Comparison of ENCODE assay signal across 22 mouse cellular contexts in genomic region chr2:52296779-52297178, GRCm38 (mm10).
"Had no signal": no experiment of that assay in that cellular context is flagged by ENCODE, and none has a peak within 500 bp of the region (broad histone marks: within the 10 kb centered on the region; RNA-seq: fewer than 3 reads in every experiment).

No protein-coding gene starts in this region.

- H3K27me3 ChIP-seq: liver, embryonic 12.5 days; lung, embryonic 15.5 days; midbrain, embryonic 12.5 days; neural tube, embryonic 13.5 days; neural tube, embryonic 15.5 days; stomach, embryonic 15.5 days had no signal

- H3K4me3 ChIP-seq: liver, embryonic 12.5 days; lung, embryonic 15.5 days; midbrain, embryonic 10.5 days; midbrain, embryonic 12.5 days; neural tube, embryonic 13.5 days; neural tube, embryonic 15.5 days; stomach, embryonic 15.5 days had no signal

- H3K9me3 ChIP-seq: liver, embryonic 12.5 days; lung, embryonic 15.5 days; midbrain, embryonic 10.5 days; midbrain, embryonic 12.5 days; neural tube, embryonic 13.5 days; neural tube, embryonic 15.5 days; stomach, embryonic 15.5 days had no signal

- ATAC-seq: liver, embryonic 12.5 days; midbrain, embryonic 16.5 days had no signal

- H3K36me3 ChIP-seq: liver, embryonic 12.5 days; lung, embryonic 15.5 days; midbrain, embryonic 10.5 days; midbrain, embryonic 12.5 days; neural tube, embryonic 13.5 days; neural tube, embryonic 15.5 days; stomach, embryonic 15.5 days had no signal

- H3K4me2 ChIP-seq: liver, embryonic 12.5 days; lung, embryonic 15.5 days; midbrain, embryonic 12.5 days; neural tube, embryonic 13.5 days; neural tube, embryonic 15.5 days; stomach, embryonic 15.5 days had no signal

- H3K4me1 ChIP-seq: liver, embryonic 12.5 days; lung, embryonic 15.5 days; midbrain, embryonic 10.5 days; midbrain, embryonic 12.5 days; neural tube, embryonic 13.5 days; neural tube, embryonic 15.5 days; stomach, embryonic 15.5 days had no signal

- DNase-seq: lung, adult 18-20 months; lung, postnatal 10 days; lung, postnatal 4 days; midbrain, embryonic 14.5 days; retina, postnatal 1 day; right cerebral cortex, adult 18-20 months; right cerebral cortex, postnatal 25 days; right cerebral cortex, postnatal 4 days; spleen, adult 18-20 months; thymus, adult 2 months; thymus, postnatal 14 days; thymus, postnatal 36 days had no signal

- H3K27ac ChIP-seq: liver, embryonic 12.5 days; liver, embryonic 14.5 days; lung, embryonic 15.5 days; midbrain, embryonic 10.5 days; midbrain, embryonic 12.5 days; neural tube, embryonic 13.5 days; neural tube, embryonic 15.5 days; stomach, embryonic 15.5 days; stomach, postnatal 0 days had no signal

- H3K9ac ChIP-seq: liver, embryonic 12.5 days; liver, embryonic 14.5 days; lung, embryonic 15.5 days; midbrain, embryonic 12.5 days; neural tube, embryonic 13.5 days; neural tube, embryonic 15.5 days; stomach, embryonic 15.5 days had no signal
